Mouse (Mus musculus): ENCODE measurements around the gene Rnf152. TPM values are rescaled to one million over a fixed set of nuclear protein-coding genes. Genes with fewer than 3 reads are reported as not detected.
A peak's percentile ranks its signal among the peaks of the same experiment; 100 is the strongest.

Rnf152 gene
- 0.53 and 0.56 TPM in 2 replicates for polyA plus RNA-seq (2014; fragmentation: Nextera tagmentation; extraction: Ambion mirVana)

DNA sequence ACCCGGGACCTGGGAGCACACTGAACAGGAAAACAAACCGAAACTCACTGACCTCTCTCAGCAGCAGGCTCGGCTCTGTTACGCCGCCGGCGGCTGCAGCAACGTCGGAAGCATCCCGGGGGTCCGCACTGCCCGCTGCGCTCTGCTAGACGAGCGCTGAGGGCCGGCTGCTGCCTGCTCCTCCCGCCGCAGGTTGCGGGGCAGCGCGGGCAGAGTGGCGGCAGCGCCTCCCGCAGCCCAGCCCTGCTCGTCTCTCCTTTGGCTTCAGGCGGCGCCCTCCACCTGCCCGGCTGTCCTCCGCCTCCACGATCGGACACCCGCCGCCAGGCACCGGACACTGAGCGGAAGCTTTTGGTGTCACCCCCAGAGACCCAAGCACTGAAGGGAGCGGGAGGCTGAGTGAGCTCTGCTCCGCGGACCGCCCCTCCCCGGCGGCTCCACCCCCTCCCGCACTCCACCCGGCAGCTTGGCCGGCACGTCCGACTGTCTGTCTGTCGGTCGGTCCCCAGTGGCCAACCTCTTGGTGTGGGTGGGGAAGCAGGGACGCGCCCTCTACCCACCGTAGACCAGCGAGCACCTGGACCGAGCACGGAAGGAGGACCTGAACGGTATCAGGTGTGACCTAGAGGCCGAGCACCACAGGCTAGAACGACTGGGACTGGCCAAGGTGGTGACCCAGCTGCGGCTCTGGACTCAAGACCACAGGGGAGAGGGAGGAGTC lies at the start of gene Rnf152:
Rnf152 (minus strand) TSS at position 420 of the 721 bp plus-strand sequence.
- WGBS: under 1% methylated on average over 57 of the region's 58 CpGs

GRCm38 (mm10) chr1:105402853-105403252 lies 46.3 kb upstream of the Rnf152 start:
- Histone ChIP-seq H3K4me3 (ENCODE audit: low read depth, low read length) (no peak overlapping the region), H3K9ac (replicated peaks; ENCODE audit: low read length) (no peak overlapping the region), H3K36me3 (replicated peaks; ENCODE audit: control insufficient read depth, insufficient read depth, low read depth, low read length) (no peaks in the 10 kb centered on the region), H3K4me1 (ENCODE audit: control insufficient read depth, insufficient read depth, low read length) (no peaks in the 10 kb centered on the region), H3K4me2 (ENCODE audit: low read depth, low read length) (no peak overlapping the region), H3K27me3 (ENCODE audit: control insufficient read depth, insufficient read depth, low read length) (no peaks in the 10 kb centered on the region), H3K9me3 (replicated peaks; ENCODE audit: control insufficient read depth, low read length) (no peaks in the 10 kb centered on the region), H3K27ac (replicated peaks; ENCODE audit: low read depth, low read length) (no peak overlapping the region)
- WGBS: 67% methylated on average over 1 of the region's 1 CpGs
- no peak for ATAC-seq (replicated peaks; ENCODE audit: insufficient number of reproducible peaks, low FRiP score, low TSS enrichment, low read depth)
- no peak for DNase-seq (ENCODE audit: low spot score)

More for the DNA sequence above, at the start of gene Rnf152:
- Histone ChIP-seq H3K4me3 (ENCODE audit: low read depth, low read length) (peak within 1 kb of the TSS; percentile 62), H3K4me1 (ENCODE audit: control insufficient read depth, insufficient read depth, low read length) (no peaks in the 10 kb centered on the region), H3K9me3 (replicated peaks; ENCODE audit: control insufficient read depth, low read length) (no peaks in the 10 kb centered on the region), H3K27me3 (ENCODE audit: control insufficient read depth, insufficient read depth, low read length) (peaks cover 5% of the 10 kb centered on the region; the same call in 1 of the 2 replicates), H3K27ac (replicated peaks; ENCODE audit: low read depth, low read length) (no peak within 1 kb of the TSS), H3K9ac (replicated peaks; ENCODE audit: low read length) (peak within 1 kb of the TSS; percentile 57), H3K36me3 (replicated peaks; ENCODE audit: control insufficient read depth, insufficient read depth, low read depth, low read length) (no peaks in the 10 kb centered on the region), H3K4me2 (ENCODE audit: low read depth, low read length) (peak within 1 kb of the TSS; percentile 89)
- DNase-seq (ENCODE audit: low spot score): peak; percentile 57
- peak; percentile 73 for ATAC-seq (replicated peaks; ENCODE audit: insufficient number of reproducible peaks, low FRiP score, low TSS enrichment, low read depth)

GRCm38 (mm10) chr1:105384141-105384937 lies 27.8 kb upstream of the Rnf152 start:
- 72% methylated on average over 4 of the region's 4 CpGs for WGBS
- Histone ChIP-seq H3K36me3 (replicated peaks; ENCODE audit: control insufficient read depth, insufficient read depth, low read depth, low read length) (no peaks in the 10 kb centered on the region), H3K4me1 (ENCODE audit: control insufficient read depth, insufficient read depth, low read length) (no peaks in the 10 kb centered on the region), H3K27me3 (ENCODE audit: control insufficient read depth, insufficient read depth, low read length) (no peaks in the 10 kb centered on the region), H3K9me3 (replicated peaks; ENCODE audit: control insufficient read depth, low read length) (no peaks in the 10 kb centered on the region), H3K4me3 (ENCODE audit: low read depth, low read length) (no peak overlapping the region), H3K4me2 (ENCODE audit: low read depth, low read length) (no peak overlapping the region), H3K27ac (replicated peaks; ENCODE audit: low read depth, low read length) (no peak overlapping the region), H3K9ac (replicated peaks; ENCODE audit: low read length) (no peak overlapping the region)
- DNase-seq (ENCODE audit: low spot score) (no peak), ATAC-seq (replicated peaks; ENCODE audit: insufficient number of reproducible peaks, low FRiP score, low TSS enrichment, low read depth) (no peak)

- Histone ChIP-seq H3K4me1 (ENCODE audit: control insufficient read depth, insufficient read depth, low read length) (no peaks in the 10 kb centered on the region), H3K9me3 (replicated peaks; ENCODE audit: control insufficient read depth, low read length) (no peaks in the 10 kb centered on the region), H3K27me3 (ENCODE audit: control insufficient read depth, insufficient read depth, low read length) (no peaks in the 10 kb centered on the region), H3K27ac (replicated peaks; ENCODE audit: low read depth, low read length) (no peak overlapping the region), H3K4me3 (ENCODE audit: low read depth, low read length) (no peak overlapping the region), H3K9ac (replicated peaks; ENCODE audit: low read length) (no peak overlapping the region), H3K4me2 (ENCODE audit: low read depth, low read length) (no peak overlapping the region), H3K36me3 (replicated peaks; ENCODE audit: control insufficient read depth, insufficient read depth, low read depth, low read length) (no peaks in the 10 kb centered on the region)
- DNase-seq (ENCODE audit: low spot score) (no peak), ATAC-seq (replicated peaks; ENCODE audit: insufficient number of reproducible peaks, low FRiP score, low TSS enrichment, low read depth) (no peak)
Measured at GRCm38 (mm10) chr1:105377546-105377945, 21.0 kb upstream of the Rnf152 start.

DNA sequence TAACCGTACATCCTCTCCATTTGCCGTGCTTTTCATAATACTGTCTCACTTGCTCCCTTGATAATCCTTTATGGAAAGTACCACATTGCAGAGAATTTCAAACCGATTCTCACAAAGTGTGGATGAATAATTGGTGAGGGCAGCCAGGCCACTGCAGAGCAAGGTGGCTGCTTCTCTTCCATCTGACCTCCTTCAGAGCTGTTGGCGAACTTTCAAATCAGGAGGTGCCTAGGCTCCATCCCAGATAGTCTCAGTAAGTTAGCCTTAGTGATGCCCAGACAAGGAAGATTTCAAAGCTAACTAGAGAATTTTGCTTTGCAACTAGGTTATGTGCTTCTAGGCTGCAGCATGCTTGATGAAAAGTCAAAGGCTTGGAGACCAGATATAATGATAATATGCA lies 18.1 kb upstream of the Rnf152 start:
- Histone ChIP-seq H3K27ac (replicated peaks; ENCODE audit: low read depth, low read length) (no peak overlapping the region), H3K4me3 (ENCODE audit: low read depth, low read length) (no peak overlapping the region), H3K4me1 (ENCODE audit: control insufficient read depth, insufficient read depth, low read length) (no peaks in the 10 kb centered on the region), H3K27me3 (ENCODE audit: control insufficient read depth, insufficient read depth, low read length) (no peaks in the 10 kb centered on the region), H3K36me3 (replicated peaks; ENCODE audit: control insufficient read depth, insufficient read depth, low read depth, low read length) (no peaks in the 10 kb centered on the region), H3K9ac (replicated peaks; ENCODE audit: low read length) (no peak overlapping the region), H3K4me2 (ENCODE audit: low read depth, low read length) (no peak overlapping the region), H3K9me3 (replicated peaks; ENCODE audit: control insufficient read depth, low read length) (no peaks in the 10 kb centered on the region)
- ATAC-seq (replicated peaks; ENCODE audit: insufficient number of reproducible peaks, low FRiP score, low TSS enrichment, low read depth): no peak
- DNase-seq (ENCODE audit: low spot score): no peak
- 91% methylated on average over 4 of the region's 4 CpGs for WGBS

DNA sequence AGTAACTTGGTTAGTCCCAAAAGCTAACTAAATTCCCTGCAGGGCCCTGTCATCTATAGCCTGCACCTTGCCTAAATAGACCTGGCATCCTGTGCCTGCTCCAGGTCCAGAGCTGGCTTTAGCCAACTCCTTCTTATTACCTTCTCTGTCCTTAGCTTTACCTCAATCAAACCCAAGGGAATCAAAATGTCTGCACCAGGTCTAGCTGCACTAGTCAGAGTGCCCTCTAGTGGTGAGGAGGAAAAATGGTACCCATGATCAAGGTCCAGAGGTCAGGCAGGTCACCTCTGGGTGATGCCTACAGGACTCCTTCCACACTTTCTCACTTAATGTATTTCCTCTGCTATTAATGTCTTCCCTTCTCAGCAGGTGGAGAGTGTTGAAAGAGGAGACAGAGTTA lies 6.2 kb upstream of the Rnf152 start:
- no peak overlapping the region for H3K4me2 ChIP-seq (ENCODE audit: low read depth, low read length)
- ATAC-seq (replicated peaks; ENCODE audit: insufficient number of reproducible peaks, low FRiP score, low TSS enrichment, low read depth): no peak
- H3K27me3 ChIP-seq (ENCODE audit: control insufficient read depth, insufficient read depth, low read length): no peaks in the 10 kb centered on the region
- H3K36me3 ChIP-seq (replicated peaks; ENCODE audit: control insufficient read depth, insufficient read depth, low read depth, low read length): no peaks in the 10 kb centered on the region
- no peaks in the 10 kb centered on the region for H3K4me1 ChIP-seq (ENCODE audit: control insufficient read depth, insufficient read depth, low read length)
- no peak overlapping the region for H3K27ac ChIP-seq (replicated peaks; ENCODE audit: low read depth, low read length)
- no peak for DNase-seq (ENCODE audit: low spot score)
- no peaks in the 10 kb centered on the region for H3K9me3 ChIP-seq (replicated peaks; ENCODE audit: control insufficient read depth, low read length)
- no peak overlapping the region for H3K4me3 ChIP-seq (ENCODE audit: low read depth, low read length)
- no peak overlapping the region for H3K9ac ChIP-seq (replicated peaks; ENCODE audit: low read length)

- 64% methylated on average over 4 of the region's 4 CpGs for WGBS
- no peak for ATAC-seq (replicated peaks; ENCODE audit: insufficient number of reproducible peaks, low FRiP score, low TSS enrichment, low read depth)
Measured at GRCm38 (mm10) chr1:105358896-105359295, 2.4 kb upstream of the Rnf152 start.

GRCm38 (mm10) chr1:105355910-105356290 lies 610 bp downstream of the Rnf152 start:
- ATAC-seq (replicated peaks; ENCODE audit: insufficient number of reproducible peaks, low FRiP score, low TSS enrichment, low read depth): peak; percentile 20
- Histone ChIP-seq H3K4me1 (ENCODE audit: control insufficient read depth, insufficient read depth, low read length) (no peaks in the 10 kb centered on the region), H3K9ac (replicated peaks; ENCODE audit: low read length) (peak overlapping the region; percentile 57), H3K27ac (replicated peaks; ENCODE audit: low read depth, low read length) (no peak overlapping the region), H3K4me3 (ENCODE audit: low read depth, low read length) (peak overlapping the region; percentile 62), H3K4me2 (ENCODE audit: low read depth, low read length) (peak overlapping the region; percentile 89), H3K27me3 (ENCODE audit: control insufficient read depth, insufficient read depth, low read length) (peaks cover 5% of the 10 kb centered on the region; the same call in 1 of the 2 replicates), H3K9me3 (replicated peaks; ENCODE audit: control insufficient read depth, low read length) (no peaks in the 10 kb centered on the region), H3K36me3 (replicated peaks; ENCODE audit: control insufficient read depth, insufficient read depth, low read depth, low read length) (no peaks in the 10 kb centered on the region)
- DNase-seq (ENCODE audit: low spot score): peak; percentile 51
- WGBS: 0% methylated on average over 15 of the region's 23 CpGs

More at GRCm38 (mm10) chr1:105358896-105359295, 2.4 kb upstream of the Rnf152 start:
- Histone ChIP-seq H3K4me2 (ENCODE audit: low read depth, low read length) (no peak overlapping the region), H3K9ac (replicated peaks; ENCODE audit: low read length) (no peak overlapping the region), H3K27me3 (ENCODE audit: control insufficient read depth, insufficient read depth, low read length) (peaks cover 5% of the 10 kb centered on the region; the same call in 1 of the 2 replicates), H3K4me3 (ENCODE audit: low read depth, low read length) (no peak overlapping the region), H3K4me1 (ENCODE audit: control insufficient read depth, insufficient read depth, low read length) (no peaks in the 10 kb centered on the region), H3K9me3 (replicated peaks; ENCODE audit: control insufficient read depth, low read length) (no peaks in the 10 kb centered on the region), H3K27ac (replicated peaks; ENCODE audit: low read depth, low read length) (no peak overlapping the region), H3K36me3 (replicated peaks; ENCODE audit: control insufficient read depth, insufficient read depth, low read depth, low read length) (no peaks in the 10 kb centered on the region)
- no peak for DNase-seq (ENCODE audit: low spot score)

All from embryonic facial prominence, embryonic 11.5 days (tissue).